Mouse (Mus musculus) neural tube, embryonic 13.5 days (tissue): ENCODE measurements around the gene Tmem208. TPM values are rescaled to one million over a fixed set of nuclear protein-coding genes. Genes with fewer than 3 reads are reported as not detected.
A peak's percentile ranks its signal among the peaks of the same experiment; 100 is the strongest.

ENCODE experiments used
- ATAC-seq: fragments of 200-750 bp; cut with Nextera tagmentation; 2 replicates; pipeline ENCODE4 v1.8.0; 2017; ENCODE audit warnings: low read depth, mild to moderate bottlenecking, moderate TSS enrichment, moderate library complexity
- H3K27ac ChIP-seq: fragments of 300-500 bp; sonication (generic); replicated peaks from 2 replicates; pipeline ENCODE4 v1.5.1; 2015; ENCODE audit warnings: moderate library complexity, mild to moderate bottlenecking, inconsistent platforms
- H3K27me3 ChIP-seq: fragments of 300-500 bp; sonication (generic); 2 replicates; pipeline ENCODE4 v1.6.1; 2015; ENCODE audit warnings: mild to moderate bottlenecking, inconsistent platforms
- H3K36me3 ChIP-seq: fragments of 300-500 bp; sonication (generic); 2 replicates; pipeline ENCODE4 v1.6.1; 2015; ENCODE audit warnings: mild to moderate bottlenecking, inconsistent platforms
- H3K4me1 ChIP-seq: fragments of 300-500 bp; sonication (generic); replicated peaks from 2 replicates; pipeline ENCODE4 v1.6.1; 2015; ENCODE audit warnings: inconsistent platforms
- H3K4me2 ChIP-seq: fragments of 300-500 bp; sonication (generic); 2 replicates; pipeline ENCODE4 v1.6.1; 2015; ENCODE audit warnings: inconsistent platforms, mild to moderate bottlenecking, moderate library complexity
- H3K4me3 ChIP-seq: fragments of 300-500 bp; sonication (generic); 2 replicates; pipeline ENCODE4 v1.5.1; 2015; ENCODE audit warnings: mild to moderate bottlenecking, inconsistent platforms
- H3K9ac ChIP-seq: fragments of 300-500 bp; sonication (generic); 2 replicates; pipeline ENCODE4 v1.6.1; 2015; ENCODE audit warnings: moderate library complexity, mild to moderate bottlenecking, inconsistent platforms
- H3K9me3 ChIP-seq: fragments of 300-500 bp; sonication (generic); 2 replicates; pipeline ENCODE4 v1.6.1; 2016; ENCODE audit warnings: inconsistent platforms
- WGBS: fragments of 180-500 bp; shearing (Covaris S2); methylation state at CpG from one replicate; pipeline ENCODE4 v1.1.7; 2015; 5-methylcytosine and 5-hydroxymethylcytosine counted together
- microRNA counts: library from miRNA; unstranded; fragments of <30 nt; microRNA quantifications from one replicate; lab custom pipeline; 2016
- microRNA-seq: library from miRNA; unstranded; fragments of <30 nt; microRNA quantifications from one replicate; pipeline ENCODE4, GENCODE M21; 2016
- polyA plus RNA-seq: library from polyadenylated mRNA; unstranded; fragments of >200 nt; fragmentation: Nextera tagmentation; extraction: Ambion mirVana; gene quantifications from 2 replicates; pipeline ENCODE4 v1.2.1, GENCODE M21; 2015

The Tmem208 gene
- polyA plus RNA-seq, 1 experiment from 2014 or later = 151 TPM

GRCm38 (mm10) chr8:105372473-105372872, 46.3 kb downstream of the Tmem208 start:
- Histone ChIP-seq H3K9me3 (no peaks in the 10 kb centered on the region), H3K4me3 (no peak overlapping the region), H3K9ac (no peak overlapping the region), H3K36me3 (peaks cover 10% of the 10 kb centered on the region; the same call in 1 of the 2 replicates), H3K27ac (no peak overlapping the region), H3K27me3 (0 out of 2 replicates have a peak, but pooled peaks cover 3% of the 10 kb centered on the region), H3K4me1 (peaks cover 7% of the 10 kb centered on the region), H3K4me2 (no peak overlapping the region)
- WGBS = 81% methylated on average over 9 of the region's 9 CpGs
- ATAC-seq = no peak

- Histone ChIP-seq H3K9ac (0 out of 2 replicates have a peak within 1 kb of the TSS, but pooled peaks have one; percentile 26), H3K27ac (no peak within 1 kb of the TSS), H3K36me3 (peaks cover 4% of the 10 kb centered on the region; the same call in 1 of the 2 replicates), H3K9me3 (no peaks in the 10 kb centered on the region), H3K4me3 (no peak within 1 kb of the TSS), H3K4me2 (peak within 1 kb of the TSS; percentile 48; the same call in 1 of the 2 replicates), H3K27me3 (0 out of 2 replicates have a peak, but pooled peaks cover 3% of the 10 kb centered on the region), H3K4me1 (peaks cover 8% of the 10 kb centered on the region)
- ATAC-seq = no peak
- WGBS = 55% methylated on average over 2 of the region's 2 CpGs
These were observed 46.9 kb downstream of the Tmem208 start, which contains the start of gene Plekhg4 for GRCm38 (mm10) chr8:105373032-105373431. Gene Plekhg4, plus strand, starts transcription at chr8:105373274.

GRCm38 (mm10) chr8:105374513-105374966, 48.4 kb downstream of the Tmem208 start:
- H3K4me3 ChIP-seq = peak overlapping the region; percentile 17
- H3K9ac ChIP-seq = peak overlapping the region; percentile 26; the same call in 1 of the 2 replicates
- peak; percentile 52; the same call in 1 of the 2 replicates for ATAC-seq
- no peak overlapping the region for H3K27ac ChIP-seq
- H3K36me3 ChIP-seq = no peaks in the 10 kb centered on the region
- 30% methylated on average over 33 of the region's 33 CpGs for WGBS
- H3K4me2 ChIP-seq = peak overlapping the region; percentile 48
- H3K4me1 ChIP-seq = peaks cover 19% of the 10 kb centered on the region
- 0 out of 2 replicates have a peak, but pooled peaks cover 3% of the 10 kb centered on the region for H3K27me3 ChIP-seq
- no peaks in the 10 kb centered on the region for H3K9me3 ChIP-seq

GRCm38 (mm10) chr8:105378673-105379072, 52.5 kb downstream of the Tmem208 start:
- no peak overlapping the region for H3K4me2 ChIP-seq
- peaks cover 19% of the 10 kb centered on the region for H3K4me1 ChIP-seq
- H3K9me3 ChIP-seq = no peaks in the 10 kb centered on the region
- H3K36me3 ChIP-seq = no peaks in the 10 kb centered on the region
- no peak overlapping the region for H3K4me3 ChIP-seq
- no peak for ATAC-seq
- 0 out of 2 replicates have a peak, but pooled peaks cover 3% of the 10 kb centered on the region for H3K27me3 ChIP-seq
- no peak overlapping the region for H3K9ac ChIP-seq
- H3K27ac ChIP-seq = no peak overlapping the region
- 62% methylated on average over 19 of the region's 19 CpGs for WGBS

- Histone ChIP-seq H3K4me3 (no peak overlapping the region), H3K9me3 (no peaks in the 10 kb centered on the region), H3K27ac (no peak overlapping the region), H3K27me3 (no peaks in the 10 kb centered on the region), H3K4me1 (peaks cover 12% of the 10 kb centered on the region), H3K9ac (no peak overlapping the region), H3K4me2 (no peak overlapping the region), H3K36me3 (no peaks in the 10 kb centered on the region)
- ATAC-seq = no peak
- WGBS = 86% methylated on average over 12 of the region's 12 CpGs
These were observed 54.2 kb downstream of the Tmem208 start for GRCm38 (mm10) chr8:105380308-105380707.

GRCm38 (mm10) chr8:105384070-105384469, 57.9 kb downstream of the Tmem208 start:
- no peak overlapping the region for H3K9ac ChIP-seq
- no peak overlapping the region for H3K4me3 ChIP-seq
- ATAC-seq = no peak
- H3K27me3 ChIP-seq = no peaks in the 10 kb centered on the region
- peaks cover under 1% of the 10 kb centered on the region; the same call in 1 of the 2 replicates for H3K4me1 ChIP-seq
- no peak overlapping the region for H3K4me2 ChIP-seq
- no peaks in the 10 kb centered on the region for H3K36me3 ChIP-seq
- 97% methylated on average over 2 of the region's 2 CpGs for WGBS
- H3K9me3 ChIP-seq = no peaks in the 10 kb centered on the region
- H3K27ac ChIP-seq = no peak overlapping the region

MicroRNA genes within 50 kb of the gene (microRNA counts, 519-probe panel; counts per million panel counts)
- 3,364 counts per million, percentile 45 among the panel's probes with 10 or more counts for microRNA mmu-miR-328 (lab: Ali Mortazavi, UCI)

Small RNAs within 50 kb of the gene (microRNA-seq; reads per million reads assigned to microRNA genes)
- not detected for gene Gm27320
- gene Mir328 = 230 reads per million, percentile 65 among the genes with 10 or more reads in this experiment

Other genes starting within 250 kb of the Tmem208 start
- not detected in 2 replicates for gene Ces3b, start 242.6 kb upstream of the Tmem208 start, polyA plus RNA-seq
- not detected in 2 replicates for gene Ces4a, start 194.6 kb upstream of the Tmem208 start, polyA plus RNA-seq
- 59.1 and 66.6 TPM in 2 replicates for gene Cbfb, start 155.7 kb upstream of the Tmem208 start, polyA plus RNA-seq
- gene D230025D16Rik, start 101.2 kb upstream of the Tmem208 start, polyA plus RNA-seq = 27.3 and 27.5 TPM in 2 replicates
- gene B3gnt9, start 71.2 kb upstream of the Tmem208 start, polyA plus RNA-seq = 7.4 and 8.8 TPM in 2 replicates
- gene Tradd, start 61.7 kb upstream of the Tmem208 start, polyA plus RNA-seq = 21.4 and 25.0 TPM in 2 replicates
- 1.8 and 2.0 TPM in 2 replicates for gene Fbxl8, start 61.7 kb upstream of the Tmem208 start, polyA plus RNA-seq
- 0.32 and 0.44 TPM in 2 replicates for gene Hsf4, start 56.6 kb upstream of the Tmem208 start, polyA plus RNA-seq
- gene Nol3, start 50.2 kb upstream of the Tmem208 start, polyA plus RNA-seq = 5.3 and 6.9 TPM in 2 replicates
- gene 4931428F04Rik, start 36.5 kb upstream of the Tmem208 start, polyA plus RNA-seq = 120 and 124 TPM in 2 replicates
- gene Exoc3l, start 30.3 kb upstream of the Tmem208 start, polyA plus RNA-seq = 12.8 and 14.3 TPM in 2 replicates
- gene E2f4, start 28.7 kb upstream of the Tmem208 start, polyA plus RNA-seq = 49.3 and 51.8 TPM in 2 replicates
- gene Elmo3, start 20.8 kb upstream of the Tmem208 start, polyA plus RNA-seq = 0.92 and 1.4 TPM in 2 replicates
- gene Lrrc29, start 76 bp upstream of the Tmem208 start, polyA plus RNA-seq = 1.2 and 1.3 TPM in 2 replicates
- 0.28 and 0.63 TPM in 2 replicates for gene Fhod1, start 21.6 kb downstream of the Tmem208 start, polyA plus RNA-seq
- 5.4 and 7.1 TPM in 2 replicates for gene Slc9a5, start 22.5 kb downstream of the Tmem208 start, polyA plus RNA-seq
- 0.60 and 0.62 TPM in 2 replicates for gene Plekhg4, start 46.9 kb downstream of the Tmem208 start, polyA plus RNA-seq
- not detected in 2 replicates for gene Kctd19, start 87.1 kb downstream of the Tmem208 start, polyA plus RNA-seq
- 0.65 and 0.92 TPM in 2 replicates for gene Lrrc36, start 87.2 kb downstream of the Tmem208 start, polyA plus RNA-seq
- 239 and 296 TPM in 2 replicates for gene Tppp3, start 145.2 kb downstream of the Tmem208 start, polyA plus RNA-seq
- gene Zdhhc1, start 170.5 kb downstream of the Tmem208 start, polyA plus RNA-seq = 27.8 and 31.9 TPM in 2 replicates
- 5.4 and 5.5 TPM in 2 replicates for gene Hsd11b2, start 192.4 kb downstream of the Tmem208 start, polyA plus RNA-seq
- 195 and 211 TPM in 2 replicates for gene Atp6v0d1, start 239.7 kb downstream of the Tmem208 start, polyA plus RNA-seq